Mouse (Mus musculus) lung, embryonic 14.5 days (tissue): ENCODE results near the gene Anks3. TPM values are rescaled to one million over a fixed set of nuclear protein-coding genes. Genes with fewer than 3 reads are reported as not detected.

Source experiments
- ATAC-seq: fragments of 200-750 bp; cut with Nextera tagmentation; 2 replicates; pipeline ENCODE4 v1.8.0; 2017; ENCODE audit warnings: mild to moderate bottlenecking, moderate TSS enrichment, moderate library complexity; ENCODE audit not compliant: insufficient read depth
- DNase-seq: peaks from one replicate; pipeline ENCODE4 v3.0.0-alpha.2; 2015
- H3K27ac ChIP-seq: fragments of 300-500 bp; sonication (generic); 2 replicates; pipeline ENCODE4 v1.5.1; 2014; ENCODE audit warnings: low read depth, mild to moderate bottlenecking, moderate library complexity
- H3K27me3 ChIP-seq: fragments of 300-500 bp; sonication (generic); 2 replicates; pipeline ENCODE4 v1.6.1; 2014; ENCODE audit warnings: low read length, control low read depth; ENCODE audit not compliant: insufficient read depth
- H3K36me3 ChIP-seq: fragments of 300-500 bp; sonication (generic); 2 replicates; pipeline ENCODE4 v1.6.1; 2014; ENCODE audit warnings: control low read depth; ENCODE audit not compliant: insufficient read depth
- H3K4me1 ChIP-seq: fragments of 300-500 bp; sonication (generic); 2 replicates; pipeline ENCODE4 v1.6.1; 2014; ENCODE audit warnings: antibody characterized with exemption, control low read depth; ENCODE audit not compliant: insufficient read depth
- H3K4me2 ChIP-seq: fragments of 300-500 bp; sonication (generic); 2 replicates; pipeline ENCODE4 v1.6.1; 2014; ENCODE audit warnings: mild to moderate bottlenecking
- H3K4me3 ChIP-seq: fragments of 300-500 bp; sonication (generic); 2 replicates; pipeline ENCODE4 v1.5.1; 2014; ENCODE audit warnings: low read depth, low read length
- H3K9ac ChIP-seq: fragments of 300-500 bp; sonication (generic); 2 replicates; pipeline ENCODE4 v1.6.1; 2014
- H3K9me3 ChIP-seq: fragments of 300-500 bp; sonication (generic); 2 replicates; pipeline ENCODE4 v1.6.1; 2016; ENCODE audit warnings: low read depth, low read length, control low read depth
- CTCF ChIP-seq: IDR thresholded peaks from 2 replicates; pipeline ENCODE4 v1.5.1; 2016; ENCODE audit warnings: antibody characterized with exemption, low read depth
- WGBS: fragments of 180-500 bp; shearing (Covaris S2); extraction: QIAGEN DNeasy Blood & Tissue Kit; methylation state at CpG from one replicate; pipeline ENCODE4 v1.1.7; 2014; 5-methylcytosine and 5-hydroxymethylcytosine counted together
- polyA plus RNA-seq: library from polyadenylated mRNA; unstranded; fragments of >200 nt; fragmentation: Nextera tagmentation; extraction: Ambion mirVana; gene quantifications from 2 replicates; pipeline ENCODE4 v1.2.1, GENCODE M21; 2014

Anks3 gene
- polyA plus RNA-seq, 1 experiment from 2014 or later: 53.1 TPM

GRCm38 (mm10) chr16:4897146-4897730 lies 66.8 kb downstream of the Anks3 start:
- H3K4me1 ChIP-seq: no peaks in the 10 kb centered on the region
- DNase-seq: no peak
- H3K36me3 ChIP-seq: 0 out of 2 replicates have a peak, but pooled peaks cover 15% of the 10 kb centered on the region
- no peak for ATAC-seq
- TF ChIP-seq CTCF: peak; percentile 35
- peak overlapping the region; percentile 6; the same call in 1 of the 2 replicates for H3K27ac ChIP-seq
- H3K4me2 ChIP-seq: no peak overlapping the region
- no peaks in the 10 kb centered on the region for H3K9me3 ChIP-seq
- WGBS: 62% methylated on average over 7 of the region's 7 CpGs
- H3K9ac ChIP-seq: no peak overlapping the region
- H3K27me3 ChIP-seq: no peaks in the 10 kb centered on the region
- no peak overlapping the region for H3K4me3 ChIP-seq

- H3K36me3 ChIP-seq: 0 out of 2 replicates have a peak, but pooled peaks cover 15% of the 10 kb centered on the region
- H3K27me3 ChIP-seq: no peaks in the 10 kb centered on the region
- WGBS: 65% methylated on average over 5 of the region's 5 CpGs
- no peak for ATAC-seq
- no peak for TF ChIP-seq CTCF
- H3K4me1 ChIP-seq: no peaks in the 10 kb centered on the region
- H3K4me3 ChIP-seq: no peak overlapping the region
- no peak overlapping the region for H3K4me2 ChIP-seq
- peak overlapping the region; percentile 9; the same call in 1 of the 2 replicates for H3K27ac ChIP-seq
- no peaks in the 10 kb centered on the region for H3K9me3 ChIP-seq
- no peak for DNase-seq
- no peak overlapping the region for H3K9ac ChIP-seq
These were observed 67.6 kb downstream of the Anks3 start for GRCm38 (mm10) chr16:4896249-4897027.

GRCm38 (mm10) chr16:4894201-4894908 lies 69.7 kb downstream of the Anks3 start:
- Histone ChIP-seq H3K4me1 (peaks cover 6% of the 10 kb centered on the region; the same call in 1 of the 2 replicates), H3K36me3 (0 out of 2 replicates have a peak, but pooled peaks cover 20% of the 10 kb centered on the region), H3K27ac (peak overlapping the region; percentile 18; the same call in 1 of the 2 replicates), H3K9ac (no peak overlapping the region), H3K9me3 (no peaks in the 10 kb centered on the region), H3K4me2 (no peak overlapping the region), H3K27me3 (no peaks in the 10 kb centered on the region), H3K4me3 (no peak overlapping the region)
- ATAC-seq: no peak
- DNase-seq: no peak
- 63% methylated on average over 7 of the region's 7 CpGs for WGBS
- TF ChIP-seq CTCF: no peak

- no peak for ATAC-seq
These were observed 71.8 kb downstream of the Anks3 start for GRCm38 (mm10) chr16:4892171-4892570.

More at GRCm38 (mm10) chr16:4892171-4892570, 71.8 kb downstream of the Anks3 start:
- H3K27ac ChIP-seq: no peak overlapping the region
- H3K4me3 ChIP-seq: no peak overlapping the region
- WGBS: 85% methylated on average over 6 of the region's 6 CpGs
- H3K36me3 ChIP-seq: 0 out of 2 replicates have a peak, but pooled peaks cover 20% of the 10 kb centered on the region
- H3K9ac ChIP-seq: no peak overlapping the region
- H3K4me1 ChIP-seq: peaks cover 14% of the 10 kb centered on the region; the same call in 1 of the 2 replicates
- no peak for DNase-seq
- TF ChIP-seq CTCF: no peak
- H3K27me3 ChIP-seq: no peaks in the 10 kb centered on the region
- no peak overlapping the region for H3K4me2 ChIP-seq
- H3K9me3 ChIP-seq: no peaks in the 10 kb centered on the region

Other genes starting within 250 kb of the Anks3 start
- gene Nmral1, start 244.8 kb downstream of the Anks3 start, polyA plus RNA-seq: 93.7 and 102 TPM in 2 replicates
- gene Hmox2, start 237.8 kb downstream of the Anks3 start, polyA plus RNA-seq: 104 and 109 TPM in 2 replicates
- gene Cdip1, start 173.9 kb downstream of the Anks3 start, polyA plus RNA-seq: 85.7 and 89.9 TPM in 2 replicates
- 1.0 and 1.1 TPM in 2 replicates for gene 4930562C15Rik, start 128.8 kb downstream of the Anks3 start, polyA plus RNA-seq
- 38.7 and 39.3 TPM in 2 replicates for gene Ubald1, start 83.9 kb downstream of the Anks3 start, polyA plus RNA-seq
- 88.0 and 88.8 TPM in 2 replicates for gene Mgrn1, start 78.0 kb downstream of the Anks3 start, polyA plus RNA-seq
- 145 and 154 TPM in 2 replicates for gene Nudt16l1, start 25.4 kb downstream of the Anks3 start, polyA plus RNA-seq
- 0.14 and 0.20 TPM in 2 replicates for gene Sept12, start 33.6 kb upstream of the Anks3 start, polyA plus RNA-seq
- 13.5 and 15.8 TPM in 2 replicates for gene Smim22, start 43.1 kb upstream of the Anks3 start, polyA plus RNA-seq
- 53.5 and 59.9 TPM in 2 replicates for gene Rogdi, start 49.3 kb upstream of the Anks3 start, polyA plus RNA-seq
- gene Glyr1, start 85.7 kb upstream of the Anks3 start, polyA plus RNA-seq: 112 and 117 TPM in 2 replicates
- 27.0 and 27.3 TPM in 2 replicates for gene Ubn1, start 85.9 kb upstream of the Anks3 start, polyA plus RNA-seq
- gene Ppl, start 168.2 kb upstream of the Anks3 start, polyA plus RNA-seq: 3.7 and 4.7 TPM in 2 replicates
- gene Sec14l5, start 182.9 kb upstream of the Anks3 start, polyA plus RNA-seq: 0.49 and 0.86 TPM in 2 replicates
- 20.8 and 23.3 TPM in 2 replicates for gene Nagpa, start 239.8 kb upstream of the Anks3 start, polyA plus RNA-seq